Mouse (Mus musculus): ENCODE results near the gene Ankrd27.

Gene Ankrd27

DNA sequence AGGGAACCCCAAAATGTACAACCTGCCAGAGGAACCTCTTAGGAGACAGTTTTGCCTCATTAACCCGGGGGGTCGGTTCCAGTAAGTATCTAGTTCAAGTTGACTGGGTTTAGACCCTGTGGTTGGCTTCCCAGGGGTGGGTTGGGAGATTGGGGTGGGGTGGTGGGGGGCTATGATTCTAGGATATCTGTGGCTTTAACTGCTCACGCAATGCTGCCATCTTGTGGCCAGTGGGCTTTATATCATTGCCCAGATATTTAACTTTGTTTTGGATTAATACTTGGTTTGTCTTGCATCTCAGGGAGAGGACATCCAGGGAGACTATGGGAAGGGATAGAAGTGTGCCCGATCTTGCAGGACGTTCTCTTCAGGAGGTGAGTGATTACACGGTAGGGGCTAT lies 50.2 kb downstream of the Ankrd27 start:
- DNase-seq (ENCODE audit: low spot score in 2 of 2) = no peak

DNA sequence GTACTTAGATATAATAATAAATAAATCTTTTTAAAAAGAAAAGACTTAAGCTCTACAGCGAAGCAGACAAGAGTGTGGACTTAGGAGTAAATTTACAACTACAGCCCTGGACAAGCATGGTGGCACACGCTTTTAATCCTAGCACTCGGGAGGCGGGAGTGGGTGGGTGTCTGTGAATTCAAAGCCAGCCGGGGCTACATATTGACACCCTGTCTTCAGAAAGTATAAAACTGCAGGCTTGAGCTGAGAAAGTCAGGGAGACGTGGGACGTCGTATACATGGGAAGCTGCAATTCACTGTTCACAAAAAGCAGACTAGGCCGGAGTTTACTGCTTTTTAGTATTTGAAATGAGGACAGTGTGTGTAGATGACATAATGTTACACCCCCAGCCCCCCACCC lies 50.8 kb downstream of the Ankrd27 start:
- DNase-seq (ENCODE audit: low spot score in 2 of 2) = no peak

DNA sequence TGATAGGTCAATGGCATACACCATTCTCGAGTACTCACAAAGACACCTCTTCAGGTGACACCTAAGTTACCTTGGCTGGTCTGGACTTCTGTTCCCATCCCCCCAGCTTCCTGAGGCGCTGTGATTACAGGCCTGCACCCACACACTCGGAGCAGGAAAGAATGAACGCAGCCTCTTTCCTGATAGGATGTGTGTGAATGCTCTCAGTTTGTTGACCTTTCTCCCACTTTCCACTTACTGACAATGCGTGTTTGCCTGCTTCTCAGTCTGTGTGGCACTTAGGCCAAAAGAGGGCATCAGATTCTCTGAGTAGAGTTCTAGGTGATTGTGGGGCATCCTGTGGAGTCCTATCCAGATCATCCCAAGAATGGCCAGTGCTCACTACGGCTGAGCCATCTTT lies 54.0 kb downstream of the Ankrd27 start:
- no peak for DNase-seq (ENCODE audit: low spot score in 2 of 2)

DNA sequence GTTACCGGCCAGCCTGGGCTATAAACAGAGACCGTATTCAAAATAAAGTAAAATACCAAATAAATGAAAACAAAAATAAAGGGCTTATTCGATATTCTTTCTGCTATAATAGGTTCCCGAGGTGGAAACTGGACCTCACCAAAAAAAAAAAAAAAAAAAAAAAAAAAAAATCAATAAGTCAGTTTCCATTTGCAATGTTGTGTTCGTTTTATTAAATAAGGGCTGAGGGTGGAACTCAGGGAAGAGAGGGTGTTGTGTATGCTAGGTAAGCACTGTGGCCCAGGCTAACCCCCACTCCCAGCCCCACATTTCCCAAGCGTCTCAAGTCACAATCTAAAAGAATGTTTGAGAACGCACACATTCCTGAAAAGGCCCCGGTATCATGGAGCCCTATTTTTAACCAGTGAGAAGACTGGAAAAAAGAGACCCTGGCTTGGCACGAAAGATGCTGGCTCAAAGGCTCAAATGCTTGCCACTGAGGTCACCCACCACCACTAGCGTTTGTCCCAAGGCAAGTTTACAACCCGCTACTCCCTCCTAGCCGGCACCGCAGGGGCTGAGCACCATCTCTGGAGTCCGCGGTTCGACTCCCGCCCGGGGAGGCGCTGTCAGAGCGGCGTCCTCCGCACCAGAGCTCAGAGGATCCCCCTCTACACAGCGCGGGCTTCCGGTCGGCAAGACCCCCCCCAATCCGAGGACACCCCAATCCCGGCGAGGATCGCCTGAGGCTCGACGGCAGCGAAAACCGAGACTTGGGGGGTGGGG lies 60.5 kb downstream of the Ankrd27 start:
- peak; percentile 46 to 74 for DNase-seq (ENCODE audit: low spot score in 2 of 2)

DNA sequence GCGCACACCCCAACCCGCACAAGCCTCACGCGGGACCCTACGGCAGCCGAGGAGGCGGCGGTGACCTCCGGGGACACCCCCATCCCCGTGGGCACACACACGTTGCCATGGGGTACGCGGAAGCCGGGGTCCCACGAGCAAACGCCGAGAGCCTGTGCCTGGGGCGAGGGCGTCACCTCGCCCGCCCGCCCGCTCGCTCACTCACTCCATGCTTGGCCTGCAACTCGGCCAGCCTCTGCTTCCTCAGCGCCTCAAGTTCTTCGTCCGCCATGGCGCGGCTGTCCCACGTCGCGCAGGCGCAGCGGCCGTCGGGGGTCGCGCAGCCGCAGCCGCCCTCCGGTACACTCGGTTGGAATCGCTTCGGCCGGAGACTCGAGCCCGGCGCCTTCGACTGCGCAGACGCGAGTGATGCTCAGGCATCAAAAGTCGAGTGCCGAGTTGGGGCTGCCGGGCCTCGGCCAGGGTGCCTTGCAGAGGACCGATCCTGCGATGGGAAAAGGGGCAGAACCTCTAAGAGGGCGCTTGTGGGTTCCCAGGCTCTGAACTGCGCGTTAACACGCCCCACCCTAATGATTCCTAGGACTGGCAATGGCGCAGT lies 61.2 kb downstream of the Ankrd27 start, which contains the start of gene Pdcd5:
Gene Pdcd5 (minus strand): TSS at position 421 of the 598 bp plus-strand sequence.
- peak; percentile 96 to 99 for DNase-seq (ENCODE audit: low spot score in 2 of 2)

DNA sequence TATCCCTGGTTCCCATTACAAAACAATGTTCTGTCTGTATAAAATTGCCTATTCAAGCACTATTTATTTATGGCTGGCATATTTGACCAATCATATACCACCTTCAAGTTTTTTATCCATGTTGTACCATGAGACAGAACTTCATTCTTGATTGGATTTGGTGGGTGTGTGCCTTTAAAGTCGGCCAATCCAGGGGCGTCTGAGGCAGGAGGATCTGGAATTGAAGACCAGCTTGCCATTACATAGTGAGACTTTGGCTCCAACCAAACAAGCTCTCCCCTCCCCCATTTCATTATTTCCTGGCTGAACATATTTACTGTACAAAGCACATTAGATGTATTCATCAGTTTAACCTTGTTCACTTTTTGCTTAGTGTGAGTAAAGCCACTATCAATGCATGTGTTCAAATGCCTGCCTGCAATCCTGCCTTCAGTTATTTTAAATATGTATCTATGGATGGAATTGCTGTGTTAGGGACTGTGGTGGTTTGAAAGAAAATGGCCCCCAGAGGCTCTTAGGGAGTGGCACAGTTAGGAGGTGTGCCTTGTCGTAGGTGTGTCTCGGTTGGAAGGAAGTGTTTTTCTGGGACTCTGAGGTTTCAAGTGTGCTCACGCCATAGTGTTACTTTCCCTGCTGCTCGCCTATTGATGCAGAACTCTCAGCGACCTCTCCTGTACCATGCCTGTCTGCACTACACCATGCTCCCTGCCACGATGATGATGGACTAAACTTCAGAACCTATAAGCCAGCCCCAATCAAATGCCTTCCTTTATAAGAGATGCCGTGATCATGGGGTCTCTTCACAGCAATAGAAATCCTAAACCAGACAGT lies 62.4 kb downstream of the Ankrd27 start:
- no peak for DNase-seq (ENCODE audit: low spot score in 2 of 2)

DNA sequence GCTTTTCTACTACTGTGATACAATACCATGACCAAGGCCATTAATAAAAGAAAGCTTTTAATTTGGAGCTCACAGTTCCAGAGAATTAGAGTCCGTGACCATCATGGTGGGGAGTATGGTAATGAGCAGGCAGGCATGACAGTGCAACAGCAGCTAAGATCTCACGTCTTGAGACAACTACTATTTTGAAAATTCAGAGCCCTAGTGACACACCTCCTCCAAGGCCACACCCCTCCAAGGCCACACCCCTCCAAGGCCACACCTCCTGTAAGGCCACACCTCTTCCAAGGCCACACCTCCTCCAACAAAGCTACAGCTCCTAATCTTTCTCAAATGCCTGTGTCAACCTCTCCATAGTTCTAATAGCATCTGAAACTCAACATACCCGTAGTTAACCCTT lies 63.0 kb downstream of the Ankrd27 start:
- peak; percentile 79 to 80 for DNase-seq (ENCODE audit: low spot score in 2 of 2)

DNA sequence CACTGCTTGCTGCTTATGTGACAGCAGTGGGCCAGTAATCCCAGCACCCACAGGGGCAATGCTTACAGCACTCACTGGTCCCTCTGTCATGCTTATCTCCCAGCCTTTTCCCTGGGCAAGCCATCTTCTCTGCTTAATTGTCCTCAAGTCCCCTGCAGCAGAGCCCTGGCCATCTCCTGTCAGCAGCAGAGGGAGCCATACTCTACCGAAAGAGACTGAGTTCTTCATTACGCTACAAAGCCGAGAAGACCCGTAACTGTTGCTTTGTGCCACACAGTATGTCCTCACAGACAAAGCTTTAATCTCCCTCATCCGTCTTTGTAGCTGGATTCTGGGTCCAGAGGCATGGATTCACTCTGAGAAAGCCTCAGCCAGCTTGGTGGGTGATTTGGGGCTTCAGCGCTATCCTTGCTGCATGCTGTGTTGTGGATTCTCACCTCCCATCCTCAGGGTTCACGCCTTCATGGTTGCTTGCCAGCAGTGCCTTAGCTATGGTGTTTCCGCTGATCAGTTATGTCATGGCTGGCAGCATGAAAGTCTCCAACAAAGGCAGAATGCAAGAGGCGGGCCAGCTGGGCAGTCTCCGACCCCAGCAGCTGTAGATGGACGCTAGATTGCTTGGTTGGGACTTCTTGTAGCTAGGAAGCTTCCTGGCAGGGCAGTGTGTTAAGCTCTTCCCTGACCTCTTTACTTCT lies 64.8 kb downstream of the Ankrd27 start:
- DNase-seq (ENCODE audit: low spot score in 2 of 2) = no peak

DNA sequence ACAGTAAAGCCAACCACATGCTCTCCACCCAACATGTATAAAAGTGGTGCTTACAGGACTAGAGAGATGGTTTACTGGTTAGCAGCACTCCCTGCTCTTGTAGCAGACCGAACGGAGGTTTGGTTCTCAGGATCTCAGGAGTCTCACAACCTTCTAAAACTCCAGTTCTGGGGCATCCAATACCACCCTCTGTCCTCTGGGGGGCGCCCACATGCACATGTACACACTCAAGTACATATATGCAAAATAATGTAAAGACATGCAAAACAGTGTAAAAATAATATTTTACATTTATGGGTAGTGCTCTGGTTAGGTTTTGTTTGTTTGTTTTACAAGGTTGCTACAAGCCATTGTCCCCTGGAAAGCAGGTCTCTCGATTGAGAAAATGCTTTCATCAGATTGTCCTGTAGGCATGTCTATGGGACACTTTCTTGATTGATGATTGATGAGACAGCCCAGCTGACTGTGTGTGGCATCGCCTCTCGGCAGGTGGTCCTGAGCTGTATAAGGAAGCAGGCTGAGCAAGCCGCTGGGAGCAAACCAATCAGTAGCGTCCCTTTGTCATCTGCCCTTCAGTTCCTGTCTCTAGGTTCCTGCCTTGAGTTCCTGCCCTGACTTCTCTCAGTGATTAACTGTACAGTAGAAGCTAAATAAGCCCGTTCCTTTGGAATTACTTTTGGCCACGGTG lies 65.7 kb downstream of the Ankrd27 start:
- DNase-seq (ENCODE audit: low spot score in 2 of 2) = no peak

DNA sequence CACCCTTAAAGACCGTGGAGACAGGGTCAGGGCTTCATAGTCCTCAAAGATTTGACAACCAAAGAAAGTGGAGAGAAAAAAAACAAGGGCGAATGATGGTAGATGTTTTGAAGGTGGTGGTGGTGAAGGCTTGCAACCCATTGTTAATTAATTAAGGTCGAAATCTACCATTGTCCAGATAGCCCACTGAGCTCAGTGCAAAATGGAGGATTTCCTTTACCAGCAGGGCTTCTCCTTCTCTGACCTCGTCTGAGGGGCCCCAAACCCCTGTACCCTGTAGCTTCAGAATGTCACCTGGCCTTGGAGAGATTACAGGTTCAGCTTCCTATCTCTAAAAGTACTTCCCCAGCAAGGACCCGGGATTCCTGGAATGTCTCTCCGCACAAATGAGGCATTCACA lies 71.8 kb downstream of the Ankrd27 start:
- no peak for DNase-seq (ENCODE audit: low spot score in 2 of 2)

DNA sequence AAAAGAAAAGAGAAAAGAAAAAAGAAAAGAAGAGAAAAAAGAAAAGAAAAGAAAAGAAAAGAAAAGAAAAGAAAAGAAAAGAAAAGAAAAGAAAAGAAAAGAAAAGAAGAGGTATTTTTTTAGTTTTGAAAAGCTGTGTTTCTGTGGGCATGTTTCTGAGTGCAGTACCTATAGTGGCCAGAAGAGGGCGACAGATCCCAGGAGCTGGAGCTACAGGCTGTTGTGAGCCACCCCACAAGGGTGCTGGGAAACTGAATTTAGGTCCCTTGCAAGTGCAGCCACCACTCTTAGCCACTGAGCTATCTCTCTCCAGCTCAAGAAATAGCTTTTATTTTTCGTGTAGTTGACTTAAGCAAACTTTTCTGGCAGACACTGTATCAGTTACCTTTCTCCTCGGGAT lies 73.1 kb downstream of the Ankrd27 start:
- DNase-seq (ENCODE audit: low spot score in 2 of 2) = peak; percentile 34 to 83

DNA sequence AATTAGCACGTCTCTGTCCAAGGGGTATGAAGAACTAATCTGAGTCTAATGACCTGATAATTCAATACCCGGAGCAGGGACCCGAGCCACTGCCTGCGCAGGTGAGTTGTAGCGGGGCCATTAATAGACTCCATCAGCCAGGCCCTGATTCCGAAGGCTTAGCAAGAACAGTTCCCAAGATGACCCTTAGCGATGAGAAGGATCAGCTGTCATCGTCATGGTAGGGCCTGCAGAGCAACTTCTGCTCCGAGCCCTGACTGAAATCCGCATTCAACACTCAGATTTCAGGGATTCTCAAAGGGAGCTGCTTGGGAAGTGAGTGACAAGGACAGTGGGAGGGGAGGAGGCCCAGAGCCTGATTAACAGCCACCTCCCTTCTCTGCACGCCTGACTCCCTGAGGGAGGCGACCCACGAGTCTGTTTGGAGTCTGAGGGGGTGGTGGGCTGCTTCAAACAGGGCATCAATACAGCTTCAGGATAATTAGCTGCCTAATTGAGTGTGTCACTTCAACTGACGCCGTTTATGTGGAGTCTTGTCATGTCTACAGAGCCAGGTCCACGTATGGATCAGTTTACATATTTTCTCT lies 77.8 kb downstream of the Ankrd27 start:
- DNase-seq (ENCODE audit: low spot score in 2 of 2) = no peak

DNA sequence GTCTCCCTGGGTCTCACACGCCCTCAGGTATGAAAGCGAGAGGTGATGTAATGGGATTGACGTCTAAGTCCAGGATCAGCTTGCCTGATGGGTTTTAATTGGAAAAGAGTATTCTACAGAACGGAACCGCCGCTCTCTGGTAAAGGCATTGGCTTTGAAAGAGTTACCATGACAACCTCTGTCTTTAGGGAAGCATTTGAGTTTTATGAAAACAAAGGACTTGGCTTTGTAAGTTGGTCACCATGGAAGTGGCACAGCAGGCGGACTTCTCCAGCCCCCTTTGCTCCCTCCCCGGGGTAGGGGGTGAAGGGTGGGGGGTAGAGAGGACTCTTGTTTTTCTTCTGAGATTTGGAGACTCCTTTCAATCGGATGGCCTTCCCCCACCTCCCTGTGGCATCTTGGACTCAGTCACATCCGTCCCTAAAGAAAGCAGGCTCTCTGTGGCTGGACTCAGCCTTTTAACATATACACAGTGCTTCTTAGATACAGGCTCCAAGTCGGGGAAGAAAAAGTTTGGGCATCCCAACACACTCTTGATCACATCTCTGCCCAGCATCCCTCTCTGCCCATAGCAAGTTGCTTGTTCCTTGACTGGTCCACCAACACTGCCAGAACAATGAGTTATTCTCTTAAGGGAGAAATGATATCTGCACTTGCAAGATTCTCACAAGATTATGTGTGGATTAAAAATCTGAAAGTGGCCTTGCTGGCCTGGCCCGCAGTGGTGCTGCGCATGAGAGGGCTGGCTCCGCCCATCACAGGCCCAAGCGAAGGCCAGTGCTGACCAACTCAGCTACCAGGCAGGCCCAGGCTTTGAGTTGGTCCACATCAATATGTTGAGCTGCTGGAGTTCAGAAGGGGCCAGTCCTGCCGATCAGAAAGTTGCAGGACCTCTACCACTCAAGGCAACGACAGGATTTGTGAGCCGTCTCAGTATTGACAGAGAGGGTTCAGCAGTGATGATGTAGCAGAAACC lies 82.3 kb downstream of the Ankrd27 start:
- DNase-seq (ENCODE audit: low spot score in 2 of 2) = no peak

DNA sequence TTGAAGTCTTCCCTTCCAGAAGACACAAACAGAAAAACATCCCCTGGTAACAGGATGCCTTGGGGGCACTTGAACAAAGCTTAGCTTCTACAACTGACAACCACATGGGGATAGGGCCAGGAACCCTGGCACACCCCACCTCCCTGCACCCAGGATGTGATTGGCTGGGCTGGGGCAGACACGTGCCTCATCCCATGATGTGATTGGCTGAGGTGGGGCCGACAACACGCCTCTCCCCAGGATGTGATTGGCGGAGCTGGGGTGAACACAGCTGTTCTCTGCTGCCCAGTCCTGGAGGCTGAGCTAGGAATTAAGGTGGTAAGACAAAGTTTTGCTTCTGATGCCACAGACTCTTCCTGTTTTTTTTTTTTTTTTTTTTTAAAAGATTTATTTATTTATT lies 92.9 kb downstream of the Ankrd27 start:
- no peak for DNase-seq (ENCODE audit: low spot score in 2 of 2)

DNA sequence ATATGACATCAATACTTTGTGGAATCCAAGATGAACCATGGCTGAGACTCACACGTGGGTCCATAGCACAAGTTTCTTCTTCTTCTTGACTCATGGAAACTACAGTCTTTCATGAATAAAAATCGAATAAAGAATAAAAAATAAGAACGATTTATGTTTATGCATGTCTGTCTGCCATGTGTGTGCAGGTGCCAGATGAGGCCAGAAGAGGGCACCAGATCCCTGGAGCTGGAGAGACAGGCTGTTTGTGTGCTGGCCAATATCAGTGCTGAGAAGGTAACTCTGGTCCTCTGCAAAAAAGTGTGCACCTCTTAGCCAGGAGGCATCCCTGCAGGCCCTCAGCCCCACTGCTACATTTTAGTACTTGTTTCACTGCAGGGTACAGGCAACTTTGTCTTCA lies 95.5 kb downstream of the Ankrd27 start:
- no peak for DNase-seq (ENCODE audit: low spot score in 2 of 2)

DNA sequence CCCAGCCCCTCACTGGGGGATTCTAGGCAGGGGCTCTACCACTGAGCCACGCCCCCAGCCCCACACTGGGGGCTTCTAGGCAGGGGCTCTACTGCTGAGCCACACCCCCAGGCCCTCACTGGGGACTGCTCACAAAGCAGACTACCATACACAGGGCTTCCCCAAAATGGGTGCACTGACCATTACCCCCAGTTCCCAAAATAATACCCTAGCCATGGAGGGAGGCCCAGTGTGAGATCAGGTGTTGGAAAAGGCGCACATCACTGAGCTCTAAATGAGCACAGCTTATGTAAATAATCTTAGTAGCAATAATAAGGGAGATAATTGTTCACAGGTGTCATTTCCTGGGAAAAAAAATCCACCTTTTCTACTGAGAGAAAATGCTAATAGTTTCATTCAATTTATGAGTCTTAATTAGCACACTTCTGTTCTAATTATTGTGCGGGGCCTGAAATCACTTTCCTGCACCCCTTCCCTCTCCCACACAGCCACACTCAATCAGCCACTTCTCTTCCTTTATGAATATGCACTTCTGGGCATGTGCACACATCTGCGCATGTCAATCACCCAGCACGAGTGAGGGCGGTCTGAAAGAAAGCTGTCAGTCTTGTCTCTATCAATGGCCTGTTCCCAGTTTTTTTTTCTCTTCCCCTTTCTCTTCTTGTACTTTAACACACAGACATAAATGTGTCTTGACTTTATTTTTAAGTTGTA lies 97.5 kb downstream of the Ankrd27 start:
- DNase-seq (ENCODE audit: low spot score in 2 of 2) = no peak

DNA sequence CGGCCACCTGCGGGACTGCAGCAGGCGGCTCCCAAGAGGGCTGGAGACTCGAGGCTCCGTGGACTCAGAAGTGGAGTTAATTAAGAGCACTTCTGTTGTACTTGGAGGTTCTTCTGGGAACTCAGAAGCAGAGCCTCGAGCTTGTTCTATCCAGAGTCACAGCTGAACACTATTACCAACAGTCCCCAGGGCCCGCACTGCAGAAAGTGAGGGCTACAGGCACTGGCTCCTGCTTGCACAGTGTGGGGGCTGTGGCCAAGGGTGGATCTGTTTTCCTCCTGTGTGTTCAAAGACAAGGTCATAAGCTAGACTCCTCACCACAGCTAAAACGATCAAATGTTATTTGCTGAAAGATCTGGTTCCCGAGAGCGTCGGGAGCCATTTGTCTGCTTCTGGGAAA lies 100.2 kb downstream of the Ankrd27 start:
- no peak for DNase-seq (ENCODE audit: low spot score in 2 of 2)

DNA sequence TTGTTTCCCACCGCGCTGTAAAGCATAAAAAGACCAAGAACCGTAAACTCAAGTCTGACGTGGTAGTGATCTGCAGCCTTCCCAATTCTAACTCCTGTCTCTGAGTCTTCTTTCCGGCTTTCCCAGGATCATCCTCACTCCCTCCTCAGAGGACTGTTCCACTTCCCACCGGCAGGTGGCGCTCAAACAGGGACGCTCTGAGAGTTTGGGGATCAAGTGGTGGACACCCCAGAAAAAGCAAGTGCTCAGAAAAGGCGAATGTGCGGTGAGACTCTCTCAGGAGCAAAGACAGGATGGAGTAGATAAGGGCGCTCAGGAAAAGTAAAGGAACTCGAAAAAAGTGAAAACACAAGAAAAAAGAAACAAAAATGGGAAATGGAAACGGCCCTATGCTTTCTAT lies 100.7 kb downstream of the Ankrd27 start:
- DNase-seq (ENCODE audit: low spot score in 2 of 2) = peak; percentile 26 to 77

DNA sequence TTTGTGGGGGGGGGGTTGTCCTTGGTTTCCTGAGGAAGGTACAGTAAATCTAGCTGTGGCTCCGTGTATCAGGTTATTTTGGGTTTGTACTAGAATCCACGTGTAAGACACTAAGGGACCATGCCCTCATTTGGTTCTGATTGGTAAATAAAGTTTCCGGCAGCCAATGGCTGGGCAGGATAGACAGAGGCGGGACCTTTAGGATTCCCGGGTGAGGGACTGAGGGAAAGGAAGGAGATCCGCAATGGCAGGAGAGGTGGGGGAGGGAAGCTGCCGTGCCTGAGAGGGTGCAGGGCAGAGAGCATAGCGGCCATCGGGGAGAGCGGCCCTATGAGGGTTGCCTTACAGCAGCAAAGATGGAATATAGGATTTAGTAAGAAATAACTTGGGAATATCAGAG lies 101.2 kb downstream of the Ankrd27 start:
- DNase-seq (ENCODE audit: low spot score in 2 of 2) = no peak

All from spleen, postnatal 4 days (tissue).